ENCODE assay signal across 13 mouse cellular contexts in the genomic region with DNA sequence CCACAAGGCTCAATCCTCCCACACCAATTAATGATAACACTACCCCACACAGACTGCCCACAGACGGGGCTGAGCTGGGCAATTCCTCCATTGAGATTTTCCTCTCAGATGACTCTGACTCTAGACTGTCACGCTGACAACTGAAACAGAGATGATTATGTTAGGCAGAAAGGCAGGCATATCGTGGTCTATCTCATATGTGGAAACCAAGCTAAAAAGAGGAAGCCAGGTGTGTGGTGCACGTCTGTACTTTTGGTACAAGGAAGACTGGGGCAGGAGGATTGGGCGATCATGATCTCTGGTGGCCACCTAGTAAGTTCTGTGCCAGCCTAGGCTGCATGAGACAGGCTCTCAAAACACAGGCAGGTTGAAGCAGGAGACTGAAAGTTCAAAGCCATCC. TPM values are rescaled to one million over a fixed set of nuclear protein-coding genes. Genes with fewer than 3 reads are reported as not detected.
DNase-seq lines count a peak whose midpoint lies in the region; ATAC-seq and TF ChIP-seq lines count a peak whose summit lies in the region.
"Had no signal": no experiment of that assay in that cellular context is flagged by ENCODE, and none has a peak within 500 bp of the region (broad histone marks: within the 10 kb centered on the region; RNA-seq: fewer than 3 reads in every experiment).

No protein-coding gene starts in this region.

- peaks cover 15% of the 10 kb centered on the region for H3K4me1 ChIP-seq in liver, adult 2 months (ENCODE audit: control insufficient read depth, insufficient read depth, low read length)
- no peaks in the 10 kb centered on the region for H3K4me1 ChIP-seq in midbrain, embryonic 11.5 days (ENCODE audit: control insufficient read depth, insufficient read depth, low read length)

- ATAC-seq in common myeloid progenitor, adult 5-6 weeks (replicated peaks; ENCODE audit: low read depth, poor library complexity, severe bottlenecking) = 0 out of 2 replicates have a peak, but pooled peaks have one; percentile 8
- ATAC-seq in neutrophil, adult 5-6 weeks (ENCODE audit: extremely low read depth, insufficient number of reproducible peaks, low FRiP score, poor library complexity, severe bottlenecking) = peak; percentile 45; the same call in 1 of the 2 replicates
- ATAC-seq in midbrain, embryonic 11.5 days (ENCODE audit: low FRiP score) = no peak
- ATAC-seq: midbrain, embryonic 13.5 days had no signal

- peaks cover 45% of the 10 kb centered on the region for H3K79me2 ChIP-seq in liver, adult 2 months (ENCODE audit: control insufficient read depth, insufficient read depth, low read length)

- WGBS in liver, adult 2 months = 85% methylated on average over 5 of the region's 5 CpGs
- WGBS in midbrain, embryonic 11.5 days = 86% methylated on average over 5 of the region's 5 CpGs

- intact Hi-C loops in gastrocnemius, adult 2 months (cut with DNase I) = no loop called here

- TF ChIP-seq POLR2A in liver, adult 2 months (IDR thresholded peaks at IDR 0.05; ENCODE audit: extremely low read depth, insufficient read depth, low read length) = no peak

- peak overlapping the region; percentile 24 for H3K27ac ChIP-seq in gastrocnemius, adult 2 months
- 0 out of 2 replicates have a peak overlapping the region, but pooled peaks have one; percentile 14 for H3K27ac ChIP-seq in liver, adult 2 months (replicated peaks; ENCODE audit: insufficient read depth, low read depth, low read length)
- H3K27ac ChIP-seq in midbrain, embryonic 11.5 days (ENCODE audit: low read depth, low read length) = no peak overlapping the region
- H3K27ac ChIP-seq: embryonic facial prominence, embryonic 12.5 days; midbrain, embryonic 13.5 days; stomach, embryonic 15.5 days had no signal

- H3K27me3 ChIP-seq in liver, adult 2 months (ENCODE audit: control insufficient read depth, insufficient read depth, low read length) = no peaks in the 10 kb centered on the region
- H3K27me3 ChIP-seq in midbrain, embryonic 11.5 days (ENCODE audit: control insufficient read depth, insufficient read depth, low read length) = no peaks in the 10 kb centered on the region
- H3K27me3 ChIP-seq: embryonic facial prominence, embryonic 12.5 days; midbrain, embryonic 13.5 days; stomach, embryonic 15.5 days had no signal

- no peak for DNase-seq in gastrocnemius, adult 2 months
- DNase-seq in gastrocnemius, postnatal 4 days (ENCODE audit: low spot score in 2 of 2) = no peak
- no peak for DNase-seq in liver, adult 2 months (ENCODE audit: extremely low read depth, low read depth, low spot score)
- no peak for DNase-seq in liver
- no peak for DNase-seq in spleen, postnatal 14 days (ENCODE audit: low spot score in 2 of 2)
- DNase-seq in midbrain, embryonic 11.5 days (ENCODE audit: low spot score, missing footprints) = no peak
- DNase-seq: kidney, postnatal 25 days; lung, postnatal 14 days had no signal

- no peak overlapping the region for H3K4me2 ChIP-seq in midbrain, embryonic 11.5 days
- H3K4me2 ChIP-seq: embryonic facial prominence, embryonic 12.5 days; midbrain, embryonic 13.5 days; stomach, embryonic 15.5 days had no signal

- peaks cover 8% of the 10 kb centered on the region; the same call in 1 of the 2 replicates for H3K36me3 ChIP-seq in liver, adult 2 months (ENCODE audit: control insufficient read depth, insufficient read depth, low read length)
- no peaks in the 10 kb centered on the region for H3K36me3 ChIP-seq in midbrain, embryonic 11.5 days (ENCODE audit: control insufficient read depth, insufficient read depth, low read length)
- H3K36me3 ChIP-seq: stomach, embryonic 15.5 days had no signal

- H3K9me3 ChIP-seq in midbrain, embryonic 11.5 days (ENCODE audit: control insufficient read depth, low read length) = no peaks in the 10 kb centered on the region
- H3K9me3 ChIP-seq: embryonic facial prominence, embryonic 12.5 days; midbrain, embryonic 13.5 days; stomach, embryonic 15.5 days had no signal

- no peak for TF ChIP-seq CTCF in gastrocnemius, adult 2 months (IDR thresholded peaks at IDR 0.05)
- TF ChIP-seq CTCF in liver, adult 2 months (IDR thresholded peaks at IDR 0.05; ENCODE audit: low read depth, low read length) = no peak

- H3K9ac ChIP-seq in liver, adult 2 months (ENCODE audit: low read depth, low read length) = no peak overlapping the region
- no peak overlapping the region for H3K9ac ChIP-seq in midbrain, embryonic 11.5 days (ENCODE audit: low read length)
- H3K9ac ChIP-seq: embryonic facial prominence, embryonic 12.5 days; midbrain, embryonic 13.5 days; stomach, embryonic 15.5 days had no signal

- H3K4me3 ChIP-seq in gastrocnemius, adult 2 months = no peak overlapping the region
- H3K4me3 ChIP-seq in liver, adult 2 months (ENCODE audit: insufficient read depth, low read depth, low read length) = no peak overlapping the region
- no peak overlapping the region for H3K4me3 ChIP-seq in midbrain, embryonic 11.5 days (ENCODE audit: low read depth, low read length)
- H3K4me3 ChIP-seq: embryonic facial prominence, embryonic 12.5 days; midbrain, embryonic 13.5 days; stomach, embryonic 15.5 days had no signal

RNA-seq across cellular contexts. Expression of gene Sh3bp5, which starts 33.2 kb away (rescaled TPM):
- total RNA-seq in gastrocnemius, adult 2 months (2021) = 10 to 100 TPM; 55.1 to 58.5 TPM
- total RNA-seq in gastrocnemius, postnatal 4 days (2021) = 10 to 100 TPM; 79.8 to 93.9 TPM
- 37.1 and 37.7 TPM in 2 replicates for total RNA-seq in liver, adult 2 months (2014; rRNA removed)
- polyA plus RNA-seq in liver, adult 2 months (2012; rRNA removed) = 22.6 and 26.1 TPM in 2 replicates
- total RNA-seq in common myeloid progenitor, adult 5-6 weeks (2017) = 4.0 and 6.2 TPM in 2 replicates
- total RNA-seq in neutrophil, adult 5-6 weeks (2017) = 110 and 118 TPM in 2 replicates
- polyA plus RNA-seq in midbrain, embryonic 11.5 days (2014; fragmentation: Nextera tagmentation; extraction: Ambion mirVana) = 15.3 and 15.8 TPM in 2 replicates
